Mouse (Mus musculus) adrenal gland, postnatal 25 days (tissue): ENCODE measurements around the gene Derl2. TPM values are rescaled to one million over a fixed set of nuclear protein-coding genes. Genes with fewer than 3 reads are reported as not detected.

Experiments
- DNase-seq: peaks from one replicate; pipeline ENCODE4 v3.0.0; 2021; ENCODE audit warnings: mixed read lengths
- total RNA-seq: library from RNA; stranded (reverse); gene quantifications from 2 replicates; pipeline ENCODE4 v1.2.3, GENCODE M21; 2021

Gene Derl2
- total RNA-seq, 1 experiment from 2014 or later: 95.7 TPM

DNA sequence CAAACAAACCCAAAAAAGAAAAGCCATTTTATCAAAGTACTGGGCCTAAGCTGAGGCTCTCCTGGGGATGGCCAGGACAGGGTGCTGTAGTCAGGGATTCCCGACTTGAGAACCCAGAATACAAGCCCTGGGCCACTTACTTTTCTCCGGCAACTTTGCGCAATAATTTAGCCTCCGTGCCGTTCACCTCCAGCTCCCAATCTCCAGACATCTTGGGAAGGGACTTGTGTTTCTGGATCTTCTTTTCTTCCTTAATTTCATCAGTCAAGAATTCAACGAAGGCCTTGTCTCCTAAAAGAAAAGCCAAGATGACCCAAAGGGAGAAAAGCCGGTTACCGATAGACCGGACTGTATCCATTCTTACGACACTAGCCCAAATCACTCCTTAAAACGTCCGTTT lies 37.6 kb downstream of the Derl2 start:
- DNase-seq: no peak

DNA sequence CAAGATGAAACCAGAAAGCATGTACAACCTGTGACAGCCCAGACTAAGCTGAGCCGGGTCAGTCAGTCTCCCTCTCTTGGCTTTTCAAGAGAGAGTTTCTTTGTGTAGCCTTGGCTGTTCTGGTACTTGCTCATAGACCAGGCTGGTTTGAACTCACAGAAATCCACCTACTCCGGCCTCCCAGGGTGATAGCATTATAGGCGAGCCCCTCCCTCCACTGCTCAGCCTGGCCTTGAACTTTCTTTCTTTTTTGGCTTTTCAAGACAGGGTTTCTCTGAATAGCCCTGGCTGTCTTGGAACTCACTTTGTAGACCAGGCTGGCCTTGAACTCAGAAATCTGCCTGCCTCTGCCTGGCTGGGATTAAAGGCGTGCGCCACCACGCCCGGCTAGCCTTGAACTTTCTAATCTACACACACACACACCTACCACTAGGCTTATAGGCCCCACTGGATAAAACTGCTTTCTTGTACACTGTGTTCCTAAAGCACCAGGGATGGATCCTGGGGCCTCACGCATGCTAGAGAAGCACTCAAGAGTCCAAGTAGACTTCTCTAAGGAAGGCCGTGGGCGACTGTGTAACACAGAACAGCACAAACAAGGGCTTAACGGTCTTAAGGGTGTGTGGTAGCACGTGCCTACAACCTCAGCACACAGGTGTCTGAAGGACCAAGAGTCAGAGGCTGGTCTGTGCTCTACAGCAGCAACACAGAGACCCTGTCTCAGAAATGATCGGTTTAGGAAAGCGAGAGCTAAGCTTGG lies 38.7 kb downstream of the Derl2 start:
- DNase-seq: no peak

DNA sequence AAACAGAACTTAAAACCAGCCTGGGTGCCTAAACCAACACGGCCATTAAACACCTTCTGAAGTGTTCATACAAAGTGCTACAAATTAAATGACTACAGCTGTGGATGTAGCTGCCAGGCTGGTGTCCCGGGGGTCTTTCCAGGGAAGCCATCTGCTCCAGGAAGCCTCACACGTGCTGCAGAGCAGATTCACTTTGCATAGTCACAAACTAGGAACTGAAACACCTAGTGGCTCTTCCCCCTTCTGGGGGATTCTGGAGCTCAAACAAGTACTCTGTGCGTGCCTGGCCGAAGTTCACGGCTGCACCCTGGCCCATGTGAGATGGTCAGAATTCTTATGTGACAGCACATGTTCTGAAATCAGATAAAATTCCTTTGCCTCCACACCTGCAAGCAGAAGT lies 39.4 kb downstream of the Derl2 start:
- no peak for DNase-seq

DNA sequence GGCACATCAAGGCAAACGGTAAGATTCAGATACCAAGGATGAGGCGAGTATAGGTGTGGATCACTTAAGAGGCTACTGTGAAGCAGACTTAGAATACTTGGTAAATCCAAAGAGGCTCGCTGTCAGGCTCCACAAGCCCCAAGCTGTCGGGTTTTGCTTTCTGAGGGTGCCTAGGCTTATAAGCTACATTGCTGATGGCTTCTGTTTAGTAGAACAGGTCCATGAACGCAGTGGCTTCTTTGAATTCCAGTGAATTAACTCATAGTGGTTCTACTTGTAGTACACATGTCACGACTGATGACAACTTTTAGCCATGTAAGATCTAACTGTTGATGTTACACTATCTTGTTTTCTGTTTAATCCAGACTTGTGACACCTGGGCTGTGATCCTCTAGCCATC lies 42.3 kb downstream of the Derl2 start:
- no peak for DNase-seq

DNA sequence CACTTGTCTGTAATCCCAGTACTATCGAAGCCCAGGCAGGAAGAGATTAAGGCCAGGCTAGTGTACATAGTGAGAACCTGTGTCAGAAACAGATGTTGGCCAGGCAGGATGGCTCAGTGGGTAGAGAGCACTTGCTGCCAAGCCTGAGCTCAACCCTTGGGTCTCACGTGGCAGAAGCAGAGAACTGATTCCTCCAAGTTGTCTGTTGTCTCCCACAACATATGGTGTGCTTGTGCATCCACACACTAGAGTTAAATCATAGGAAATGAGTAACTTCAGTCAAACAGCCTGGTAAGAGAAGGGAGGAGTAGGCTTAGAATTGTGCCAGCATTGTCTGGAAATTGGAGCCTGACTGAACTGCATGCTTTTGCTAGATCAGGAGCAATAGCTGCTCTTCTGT lies 44.4 kb downstream of the Derl2 start:
- DNase-seq: no peak

DNA sequence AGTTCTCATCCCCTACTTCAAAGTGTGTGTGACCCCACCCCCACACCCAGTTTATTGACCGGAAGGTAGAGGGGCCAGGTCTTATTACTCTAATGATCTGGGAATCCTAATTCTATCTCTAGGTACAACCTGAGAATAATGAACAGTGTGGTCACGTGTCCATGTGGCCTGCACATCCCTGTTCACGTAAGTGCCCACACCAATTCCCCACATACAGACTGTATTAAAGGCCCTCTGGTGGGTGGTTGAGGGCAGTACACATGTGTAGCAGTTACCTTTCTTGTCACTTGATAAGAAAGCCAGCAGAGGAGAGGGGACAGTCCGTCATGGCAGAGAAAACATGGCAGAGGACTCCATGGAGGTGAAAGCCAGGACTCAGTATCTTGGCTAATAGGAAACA lies 45.7 kb downstream of the Derl2 start:
- no peak for DNase-seq

DNA sequence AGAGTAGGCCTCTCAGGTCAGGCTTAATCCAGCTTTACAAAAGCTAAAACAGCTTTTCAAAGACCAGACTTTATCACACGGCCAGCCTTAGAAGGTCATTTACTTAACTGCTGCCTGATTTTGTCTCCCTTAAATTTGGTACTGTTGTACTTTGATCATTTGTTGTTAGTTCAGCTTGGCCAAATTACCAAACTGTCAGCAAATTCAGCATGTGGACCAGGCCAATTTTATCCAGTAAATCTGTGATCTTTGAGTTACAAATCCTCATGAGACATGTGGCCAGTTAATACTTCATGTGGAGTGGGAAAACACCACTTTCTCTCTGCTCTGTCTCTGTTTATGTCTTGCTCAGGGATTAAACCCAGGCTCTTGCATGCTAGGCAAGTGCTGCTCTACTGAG lies 47.1 kb downstream of the Derl2 start:
- no peak for DNase-seq

DNA sequence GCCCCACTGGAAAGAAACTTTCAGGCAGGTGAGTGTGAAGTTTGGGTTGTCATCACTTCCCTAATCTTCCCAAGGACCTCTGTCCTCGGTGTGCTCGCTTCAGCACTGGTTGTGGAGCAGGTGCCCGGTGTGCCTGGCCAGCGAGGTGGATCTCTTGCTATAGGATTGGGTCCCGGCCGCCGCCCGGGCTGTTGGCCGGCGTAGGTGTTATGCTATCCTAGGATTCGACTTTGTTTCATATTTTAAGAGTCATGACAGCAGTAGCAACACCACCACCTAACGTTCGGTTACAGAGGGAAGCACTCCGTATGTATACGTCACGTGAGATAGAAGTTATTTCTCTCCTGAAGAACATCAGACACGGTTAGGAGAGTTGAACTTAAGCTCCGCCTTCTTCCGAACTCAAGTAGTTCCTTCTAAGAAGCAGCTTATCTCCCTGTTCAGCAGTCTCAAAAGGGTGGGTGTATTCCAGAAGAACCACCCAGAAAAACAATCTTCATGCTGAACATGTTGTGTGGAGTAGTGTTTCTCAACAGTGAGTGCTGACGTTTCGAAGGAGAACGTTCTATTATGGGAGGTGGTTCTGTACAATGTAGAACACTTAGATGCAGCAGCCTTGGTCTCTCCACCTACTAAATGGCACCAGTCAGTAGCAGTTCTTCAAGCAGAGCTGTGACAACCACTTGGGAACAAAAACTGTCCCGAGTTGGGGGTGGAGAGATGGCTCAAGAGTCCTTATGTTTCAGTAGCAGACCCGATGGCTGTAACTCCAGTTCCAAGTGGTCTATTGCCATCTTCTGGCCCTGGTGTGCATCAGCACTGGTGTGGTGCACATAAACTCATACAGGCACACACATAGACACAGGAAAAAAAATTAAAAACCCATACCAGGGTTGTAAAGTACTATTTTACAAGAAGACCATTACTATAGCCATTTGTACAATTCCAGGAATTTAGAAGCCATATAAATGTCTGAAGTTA lies 48.8 kb downstream of the Derl2 start:
- no peak for DNase-seq

DNA sequence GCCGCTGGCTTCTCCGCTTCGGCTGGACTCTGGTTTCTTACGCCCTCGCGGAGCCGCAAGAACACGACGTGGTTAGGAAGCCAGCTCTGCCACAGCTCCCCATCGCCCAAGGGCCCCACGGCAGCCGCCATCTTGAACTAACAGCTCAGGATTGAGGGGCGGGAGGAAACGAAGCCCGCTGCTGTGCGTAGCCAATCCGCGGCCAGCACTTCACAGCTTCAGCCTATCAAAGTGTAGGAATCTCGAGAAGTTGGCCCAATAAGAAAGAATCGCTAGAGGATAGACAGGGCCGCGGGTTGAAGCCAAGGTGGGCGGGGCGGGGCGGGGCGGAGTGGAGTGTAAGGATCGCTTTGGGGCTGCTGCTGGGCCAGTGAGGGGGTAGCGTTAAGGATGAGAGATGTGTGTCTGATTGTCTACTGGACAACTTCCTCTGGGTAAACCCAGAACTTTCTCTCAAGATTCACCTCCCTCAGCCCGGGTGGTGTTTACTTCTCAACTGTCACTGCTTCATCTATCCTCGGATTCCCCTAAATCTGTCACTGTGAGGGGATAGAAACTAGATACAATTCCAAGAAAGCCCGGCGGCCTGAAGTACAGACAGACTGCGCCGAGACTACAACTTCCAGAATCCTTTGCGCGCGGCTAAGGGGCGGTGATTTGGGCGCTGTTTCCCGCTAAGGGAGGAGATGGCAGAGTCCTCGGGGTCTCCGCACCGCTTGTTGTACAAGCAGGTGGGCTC lies 49.7 kb downstream of the Derl2 start, which contains the start of the genes Nup88 and Rpain:
Gene Nup88 (minus strand): TSS at position 153 of the 739 bp plus-strand sequence.
Gene Rpain (plus strand): TSS at position 393 of the 739 bp plus-strand sequence.
- DNase-seq: peak; percentile 89

DNA sequence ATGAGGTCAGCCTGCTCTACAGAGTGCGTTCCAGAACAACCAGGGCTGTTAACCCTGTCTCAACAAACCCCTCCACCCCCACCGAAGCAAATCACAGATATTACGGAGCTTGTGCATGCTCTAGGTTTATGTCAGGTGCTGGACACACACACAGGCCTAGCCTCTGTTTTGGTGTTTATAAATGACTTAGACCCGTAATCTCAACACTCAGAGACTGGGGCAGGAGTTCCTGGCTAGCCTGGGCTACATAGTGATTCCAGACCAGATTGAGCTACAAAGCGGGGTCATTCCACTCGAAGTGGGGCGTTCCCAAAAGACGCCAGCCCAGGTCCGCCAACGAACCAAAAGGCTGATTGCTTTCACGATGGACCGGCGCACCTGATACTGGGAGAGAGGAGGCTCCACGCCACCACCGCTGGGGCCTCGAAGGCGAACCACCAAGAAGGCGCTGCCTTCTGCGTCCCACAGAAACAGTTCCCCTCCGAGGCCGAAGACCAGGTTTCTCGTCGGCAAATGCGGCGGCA lies 50.3 kb downstream of the Derl2 start:
- no peak for DNase-seq

DNA sequence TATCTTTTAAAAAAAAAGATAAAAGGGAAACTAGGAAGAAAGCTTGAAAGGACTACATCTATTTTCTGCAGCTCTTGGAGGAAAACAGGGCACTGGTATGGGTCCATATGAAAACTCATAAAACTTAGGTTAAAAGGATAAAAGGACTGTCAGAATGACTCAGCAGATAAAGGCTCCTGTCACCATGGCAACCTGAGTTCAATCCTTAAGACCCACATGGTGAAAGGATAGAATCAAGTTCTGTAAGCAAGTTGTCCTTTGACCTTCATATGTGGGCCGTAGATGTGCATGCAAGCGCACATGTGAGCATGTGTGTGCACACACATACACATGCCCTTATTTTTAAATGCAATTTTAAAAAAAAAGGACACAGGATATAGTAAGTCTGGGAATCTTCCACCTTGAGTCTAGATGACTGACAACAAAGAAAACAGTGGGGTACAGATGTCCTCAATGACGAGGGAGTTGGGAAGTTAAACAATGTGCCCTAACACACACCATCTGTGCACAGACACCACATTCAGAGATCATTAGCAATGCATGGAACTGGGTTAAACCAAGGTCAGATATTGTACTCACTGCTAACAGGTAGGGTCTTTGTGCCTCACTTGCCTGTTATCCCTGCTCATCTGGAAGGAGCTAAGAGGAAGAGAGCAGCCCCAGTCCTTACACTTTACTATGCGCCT lies 55.3 kb downstream of the Derl2 start:
- DNase-seq: no peak

DNA sequence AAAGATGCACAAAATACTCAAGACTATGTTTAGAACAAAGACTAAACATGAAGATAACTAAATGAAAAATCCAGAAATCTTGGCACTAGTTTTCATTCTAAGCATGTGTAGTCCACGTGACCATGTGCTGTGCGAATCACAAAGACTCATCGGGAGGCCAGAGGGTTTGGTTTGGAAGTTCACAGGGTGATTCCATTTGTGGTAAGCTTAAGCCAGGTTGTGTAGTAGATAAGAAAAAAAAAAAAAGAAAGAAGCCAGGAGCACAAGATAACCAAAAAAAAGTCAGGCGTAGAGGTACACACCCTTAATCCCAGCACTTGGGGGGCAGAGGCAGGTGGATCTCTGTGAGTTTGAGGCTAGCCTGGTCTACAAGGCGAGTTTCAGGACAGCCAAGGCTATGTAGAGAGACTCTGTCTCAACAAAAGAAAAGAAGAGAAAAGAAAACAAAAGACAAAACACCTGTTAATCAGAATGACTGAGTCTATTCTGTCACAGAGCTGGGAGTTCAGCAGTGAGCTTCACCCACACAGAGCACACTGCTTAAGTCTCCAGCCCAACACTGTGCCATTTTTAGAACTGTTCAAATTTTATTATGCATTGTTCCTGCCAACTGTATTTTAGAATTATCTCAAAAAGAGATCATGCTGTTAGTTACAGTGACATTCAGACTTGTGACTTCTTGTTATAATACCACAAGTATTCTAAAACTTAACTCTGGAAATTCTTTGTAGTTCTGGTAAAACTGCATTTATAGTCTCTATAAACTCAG lies 58.7 kb downstream of the Derl2 start:
- no peak for DNase-seq

Other genes starting within 250 kb of the Derl2 start
- gene Scimp, start 207.3 kb downstream of the Derl2 start, total RNA-seq: 0.79 and 0.90 TPM in 2 replicates
- 166 and 181 TPM in 2 replicates for gene Rabep1, start 175.1 kb downstream of the Derl2 start, total RNA-seq
- gene Nup88, start 49.9 kb downstream of the Derl2 start, total RNA-seq: 59.6 and 62.3 TPM in 2 replicates
- gene Rpain, start 49.6 kb downstream of the Derl2 start, total RNA-seq: 27.0 and 40.9 TPM in 2 replicates
- 190 and 227 TPM in 2 replicates for gene C1qbp, start 36.8 kb downstream of the Derl2 start, total RNA-seq
- gene Dhx33, start 15.4 kb downstream of the Derl2 start, total RNA-seq: 30.8 and 35.1 TPM in 2 replicates
- gene Mis12, start 230 bp downstream of the Derl2 start, total RNA-seq: 24.0 and 24.5 TPM in 2 replicates
- 6.9 and 10.4 TPM in 2 replicates for gene 6330403K07Rik, start 13.7 kb upstream of the Derl2 start, total RNA-seq
- 1.5 and 1.7 TPM in 2 replicates for gene Nlrp1a, start 124.9 kb upstream of the Derl2 start, total RNA-seq
- gene Nlrp1b, start 210.9 kb upstream of the Derl2 start, total RNA-seq: 0.30 and 0.33 TPM in 2 replicates